Mouse (Mus musculus) small intestine, adult 2 months (tissue): ENCODE measurements at regions not wholly inside any gene's neighbourhood (a gene's known extent, or its start where the extent isn't known, plus 50 kb on each side); places are given as distances from the start of the nearest gene placed in this dataset.

ENCODE experiments used
- H3K27ac ChIP-seq: fragments of 200-500 bp; 2 replicates; pipeline ENCODE4 v1.5.1; 2012; ENCODE audit warnings: low read depth, low read length, control low read depth, inconsistent platforms; ENCODE audit not compliant: insufficient read depth
- H3K27me3 ChIP-seq: fragments of 200-500 bp; 2 replicates; pipeline ENCODE4 v1.6.1; 2012; ENCODE audit warnings: mild to moderate bottlenecking, moderate library complexity, low read length, inconsistent platforms; ENCODE audit not compliant: control insufficient read depth, insufficient read depth
- H3K36me3 ChIP-seq: fragments of 200-500 bp; 2 replicates; pipeline ENCODE4 v1.6.1; 2012; ENCODE audit warnings: mild to moderate bottlenecking, low read length, control low read depth, inconsistent platforms; ENCODE audit not compliant: control insufficient read depth, insufficient read depth
- H3K4me1 ChIP-seq: fragments of 200-500 bp; 2 replicates; pipeline ENCODE4 v1.6.1; 2012; ENCODE audit warnings: low read length, inconsistent platforms, mixed read lengths; ENCODE audit not compliant: control insufficient read depth, insufficient read depth, insufficient read length
- H3K4me3 ChIP-seq: fragments of 200-500 bp; 2 replicates; pipeline ENCODE4 v1.5.1; 2012; ENCODE audit warnings: low read depth, mild to moderate bottlenecking, control low read depth, inconsistent platforms, low read length, moderate library complexity
- CTCF ChIP-seq: fragments of 200-500 bp; IDR thresholded peaks from 2 replicates; pipeline ENCODE4 v1.5.1; 2012; ENCODE audit warnings: low read depth, mild to moderate bottlenecking, control low read depth, inconsistent platforms, low read length, moderate library complexity, mixed read lengths; ENCODE audit not compliant: insufficient replicate concordance, insufficient read length; ENCODE audit errors: extremely low read depth
- POLR2A ChIP-seq: fragments of 200-500 bp; IDR thresholded peaks from 2 replicates; pipeline ENCODE4 v1.6.1; 2012; ENCODE audit warnings: low read depth, mild to moderate bottlenecking, control low read depth, inconsistent platforms, low read length, moderate library complexity
- WGBS: fragments of 180-500 bp; shearing (Covaris S2); methylation state at CpG from one replicate; pipeline ENCODE4 v1.1.7; 2018; 5-methylcytosine and 5-hydroxymethylcytosine counted together

- Histone ChIP-seq H3K27me3 (no peaks in the 10 kb centered on the region), H3K36me3 (no peaks in the 10 kb centered on the region), H3K27ac (no peak overlapping the region), H3K4me3 (no peak overlapping the region), H3K4me1 (0 out of 2 replicates have a peak, but pooled peaks cover under 1% of the 10 kb centered on the region)
- WGBS: 0% methylated on average over 1 of the region's 1 CpGs
- TF ChIP-seq POLR2A: no peak
- no peak for TF ChIP-seq CTCF
These were observed 59.9 kb upstream of the Serbp1 start for GRCm38 (mm10) chr6:67178101-67178500.

GRCm38 (mm10) chr6:67170674-67170946 is 67.4 kb upstream of the Serbp1 start:
- WGBS: 67% methylated on average over 5 of the region's 5 CpGs
- no peak overlapping the region for H3K27ac ChIP-seq
- no peak for TF ChIP-seq POLR2A
- no peak for TF ChIP-seq CTCF
- H3K27me3 ChIP-seq: no peaks in the 10 kb centered on the region
- peaks cover 2% of the 10 kb centered on the region; the same call in 1 of the 2 replicates for H3K4me1 ChIP-seq
- H3K36me3 ChIP-seq: no peaks in the 10 kb centered on the region
- no peak overlapping the region for H3K4me3 ChIP-seq

GRCm38 (mm10) chr6:67169873-67170673 is 67.9 kb upstream of the Serbp1 start:
- H3K27me3 ChIP-seq: no peaks in the 10 kb centered on the region
- H3K36me3 ChIP-seq: no peaks in the 10 kb centered on the region
- peak overlapping the region; percentile 1; the same call in 1 of the 2 replicates for H3K4me3 ChIP-seq
- H3K27ac ChIP-seq: no peak overlapping the region
- peak; percentile 73; the same call in 1 of the 2 replicates for TF ChIP-seq CTCF
- no peak; the same call in 1 of the 2 replicates for TF ChIP-seq POLR2A
- H3K4me1 ChIP-seq: peaks cover 4% of the 10 kb centered on the region; the same call in 1 of the 2 replicates
- 21% methylated on average over 13 of the region's 13 CpGs for WGBS

GRCm38 (mm10) chr6:67168803-67169202 is 69.2 kb upstream of the Serbp1 start:
- TF ChIP-seq POLR2A (no peak), CTCF (no peak)
- WGBS: 18% methylated on average over 2 of the region's 2 CpGs
- H3K4me1 ChIP-seq: peaks cover 4% of the 10 kb centered on the region; the same call in 1 of the 2 replicates
- H3K27me3 ChIP-seq: no peaks in the 10 kb centered on the region
- H3K4me3 ChIP-seq: no peak overlapping the region
- no peaks in the 10 kb centered on the region for H3K36me3 ChIP-seq
- 0 out of 2 replicates have a peak overlapping the region, but pooled peaks have one; percentile 7 for H3K27ac ChIP-seq

GRCm38 (mm10) chr6:67168031-67168777 is 69.8 kb upstream of the Serbp1 start:
- Histone ChIP-seq H3K4me3 (peak overlapping the region; percentile 54), H3K27ac (0 out of 2 replicates have a peak overlapping the region, but pooled peaks have one; percentile 7), H3K27me3 (no peaks in the 10 kb centered on the region), H3K36me3 (no peaks in the 10 kb centered on the region), H3K4me1 (peaks cover 4% of the 10 kb centered on the region; the same call in 1 of the 2 replicates)
- TF ChIP-seq CTCF (no peak), POLR2A (no peak)
- 14% methylated on average over 11 of the region's 11 CpGs for WGBS

GRCm38 (mm10) chr6:67165091-67165490 is 72.9 kb upstream of the Serbp1 start:
- no peak for TF ChIP-seq POLR2A
- TF ChIP-seq CTCF: no peak
- 64% methylated on average over 6 of the region's 6 CpGs for WGBS

GRCm38 (mm10) chr6:67163947-67164346 is 74.0 kb upstream of the Serbp1 start:
- Histone ChIP-seq H3K4me1 (peaks cover 4% of the 10 kb centered on the region; the same call in 1 of the 2 replicates), H3K36me3 (no peaks in the 10 kb centered on the region), H3K4me3 (no peak overlapping the region), H3K27me3 (no peaks in the 10 kb centered on the region), H3K27ac (no peak overlapping the region)
- WGBS: 84% methylated on average over 2 of the region's 2 CpGs
- no peak for TF ChIP-seq POLR2A
- TF ChIP-seq CTCF: no peak

More at GRCm38 (mm10) chr6:67165091-67165490, 72.9 kb upstream of the Serbp1 start:
- Histone ChIP-seq H3K4me1 (peaks cover 4% of the 10 kb centered on the region; the same call in 1 of the 2 replicates), H3K27me3 (no peaks in the 10 kb centered on the region), H3K36me3 (no peaks in the 10 kb centered on the region), H3K27ac (no peak overlapping the region), H3K4me3 (no peak overlapping the region)
